Mouse (Mus musculus) heart, postnatal 0 days (tissue): Measurements from ENCODE around the gene Arhgef10l.

Experiments used
- CTCF ChIP-seq: IDR thresholded peaks from 2 replicates; pipeline ENCODE4 v1.5.1; 2016; ENCODE audit warnings: antibody characterized with exemption, control low read depth, low read depth
- EP300 ChIP-seq: IDR thresholded peaks from 2 replicates; pipeline ENCODE4 v1.6.1; 2016; ENCODE audit warnings: antibody characterized with exemption, low read depth

- no peak for TF ChIP-seq CTCF
- TF ChIP-seq EP300, result no peak
Measured at GRCm38 (mm10) chr4:140592990-140593770, 72.6 kb downstream of the Arhgef10l start.
